Comparison of ENCODE assay signal across 22 mouse cellular contexts in genomic region chr3:150185807-150186206, GRCm38 (mm10).
DNase-seq lines count a peak whose midpoint lies in the region; ATAC-seq and TF ChIP-seq lines count a peak whose summit lies in the region.
"Had no signal": no experiment of that assay in that cellular context is flagged by ENCODE, and none has a peak within 500 bp of the region (broad histone marks: within the 10 kb centered on the region; RNA-seq: fewer than 3 reads in every experiment).

No protein-coding gene starts in this region.

- no peak for TF ChIP-seq POLR2A in limb, embryonic 14.5 days (IDR thresholded peaks at IDR 0.05; ENCODE audit: borderline replicate concordance, extremely low read depth, insufficient read depth, insufficient read length)

- DNase-seq in forebrain, embryonic 10.5 days (ENCODE audit: extremely low spot score, low spot score) = no peak
- peak; percentile 2 for DNase-seq in forelimb bud, embryonic 11.5 days (ENCODE audit: low read depth, low spot score)
- DNase-seq in limb, embryonic 14.5 days (ENCODE audit: low spot score) = peak; percentile 31
- no peak for DNase-seq in left cerebral cortex, postnatal 14 days (ENCODE audit: low spot score in 2 of 2)
- DNase-seq: adrenal gland, postnatal 10 days; adrenal gland, postnatal 36 days; B cell, adult 2 months; cerebellum, adult 18-20 months; cerebellum, adult 9-10 months; cerebellum, postnatal 14 days; gastrocnemius, postnatal 10 days; heart, adult 11 months had no signal

- H3K9ac ChIP-seq in forebrain, embryonic 15.5 days (replicated peaks) = no peak overlapping the region
- no peak overlapping the region for H3K9ac ChIP-seq in limb, embryonic 14.5 days (ENCODE audit: low read depth, low read length, severe bottlenecking)
- H3K9ac ChIP-seq in midbrain, embryonic 13.5 days (replicated peaks) = no peak overlapping the region
- H3K9ac ChIP-seq: embryonic facial prominence, embryonic 13.5 days; hindbrain, embryonic 12.5 days; hindbrain, embryonic 15.5 days had no signal

- no peaks in the 10 kb centered on the region for H3K27me3 ChIP-seq in forebrain, embryonic 15.5 days
- no peaks in the 10 kb centered on the region for H3K27me3 ChIP-seq in forebrain, embryonic 10.5 days (ENCODE audit: poor library complexity, severe bottlenecking)
- H3K27me3 ChIP-seq in limb, embryonic 14.5 days (ENCODE audit: control insufficient read depth, insufficient read depth, low read length) = no peaks in the 10 kb centered on the region
- H3K27me3 ChIP-seq in midbrain, embryonic 13.5 days = no peaks in the 10 kb centered on the region
- H3K27me3 ChIP-seq: CH12.LX; embryonic facial prominence, embryonic 13.5 days; hindbrain, embryonic 12.5 days; hindbrain, embryonic 15.5 days; Patski had no signal

- ATAC-seq in forebrain, embryonic 15.5 days (replicated peaks) = 0 out of 2 replicates have a peak, but pooled peaks have one; percentile 35
- peak; percentile 79 for ATAC-seq in limb, embryonic 14.5 days (ENCODE audit: low FRiP score, low read depth)
- no peak for ATAC-seq in midbrain, embryonic 13.5 days
- ATAC-seq: forebrain, embryonic 14.5 days; Patski had no signal

- no peak overlapping the region for H3K27ac ChIP-seq in forebrain, embryonic 15.5 days (replicated peaks)
- H3K27ac ChIP-seq in forebrain, embryonic 10.5 days = no peak overlapping the region
- H3K27ac ChIP-seq in limb, embryonic 14.5 days (replicated peaks; ENCODE audit: low read depth, low read length) = no peak overlapping the region
- no peak overlapping the region for H3K27ac ChIP-seq in midbrain, embryonic 13.5 days
- H3K27ac ChIP-seq: embryonic facial prominence, embryonic 13.5 days; hindbrain, embryonic 12.5 days; hindbrain, embryonic 15.5 days had no signal

- intact Hi-C loops in left cerebral cortex, postnatal 14 days (cut with DNase I) = no loop called here

- no peak overlapping the region for H3K4me2 ChIP-seq in forebrain, embryonic 15.5 days (replicated peaks)
- no peak overlapping the region for H3K4me2 ChIP-seq in limb, embryonic 14.5 days (replicated peaks; ENCODE audit: low read depth, low read length, severe bottlenecking)
- H3K4me2 ChIP-seq in midbrain, embryonic 13.5 days (replicated peaks) = no peak overlapping the region
- H3K4me2 ChIP-seq: embryonic facial prominence, embryonic 13.5 days; heart, embryonic 11.5 days; hindbrain, embryonic 12.5 days; hindbrain, embryonic 15.5 days had no signal

- H3K4me1 ChIP-seq in forebrain, embryonic 15.5 days = no peaks in the 10 kb centered on the region
- no peaks in the 10 kb centered on the region for H3K4me1 ChIP-seq in forebrain, embryonic 10.5 days
- no peaks in the 10 kb centered on the region for H3K4me1 ChIP-seq in limb, embryonic 14.5 days (ENCODE audit: control insufficient read depth, insufficient read depth, low read length)
- H3K4me1 ChIP-seq in midbrain, embryonic 13.5 days (replicated peaks) = no peaks in the 10 kb centered on the region
- H3K4me1 ChIP-seq: embryonic facial prominence, embryonic 13.5 days; hindbrain, embryonic 12.5 days; hindbrain, embryonic 15.5 days had no signal

- H3K36me3 ChIP-seq in forebrain, embryonic 15.5 days = no peaks in the 10 kb centered on the region
- no peaks in the 10 kb centered on the region for H3K36me3 ChIP-seq in forebrain, embryonic 10.5 days (replicated peaks)
- no peaks in the 10 kb centered on the region for H3K36me3 ChIP-seq in limb, embryonic 14.5 days (ENCODE audit: control insufficient read depth, insufficient read depth, low read length)
- no peaks in the 10 kb centered on the region for H3K36me3 ChIP-seq in midbrain, embryonic 13.5 days
- H3K36me3 ChIP-seq: embryonic facial prominence, embryonic 13.5 days; G1E; hindbrain, embryonic 12.5 days; hindbrain, embryonic 15.5 days had no signal

- H3K4me3 ChIP-seq in forebrain, embryonic 15.5 days = no peak overlapping the region
- no peak overlapping the region for H3K4me3 ChIP-seq in forebrain, embryonic 10.5 days
- H3K4me3 ChIP-seq in limb, embryonic 14.5 days (replicated peaks; ENCODE audit: low read length) = no peak overlapping the region
- no peak overlapping the region for H3K4me3 ChIP-seq in midbrain, embryonic 13.5 days (replicated peaks)
- H3K4me3 ChIP-seq: embryonic facial prominence, embryonic 13.5 days; hindbrain, embryonic 12.5 days; hindbrain, embryonic 15.5 days had no signal

- WGBS in forebrain, embryonic 15.5 days = 82% methylated on average over 2 of the region's 2 CpGs
- WGBS in forebrain, embryonic 10.5 days = 89% methylated on average over 2 of the region's 2 CpGs
- 45% methylated on average over 2 of the region's 2 CpGs for WGBS in limb, embryonic 14.5 days
- whole genome bisulfite sequencing in midbrain, embryonic 13.5 days = 93% methylated on average over 2 of the region's 2 CpGs

- H3K9me3 ChIP-seq in forebrain, embryonic 15.5 days = no peaks in the 10 kb centered on the region
- no peaks in the 10 kb centered on the region for H3K9me3 ChIP-seq in forebrain, embryonic 10.5 days
- no peaks in the 10 kb centered on the region for H3K9me3 ChIP-seq in limb, embryonic 14.5 days (ENCODE audit: control insufficient read depth, low read length)
- no peaks in the 10 kb centered on the region for H3K9me3 ChIP-seq in midbrain, embryonic 13.5 days
- H3K9me3 ChIP-seq: embryonic facial prominence, embryonic 13.5 days; hindbrain, embryonic 12.5 days; hindbrain, embryonic 15.5 days had no signal

Comparison
In these comparisons a context has a peak if more than half of its experiments do, and no peak if none do; other contexts are left out.
1. DNase-seq: peak in forelimb bud, embryonic 11.5 days (single experiment) and limb, embryonic 14.5 days (single experiment); none in forebrain, embryonic 10.5 days (single experiment) and left cerebral cortex, postnatal 14 days (0 of 2).